Mouse (Mus musculus) G1E (cell line): ENCODE results near the gene Mab21l1.

Experiments
- CTCF ChIP-seq: IDR thresholded peaks from 2 replicates; pipeline ENCODE4 v1.5.1; 2012; ENCODE audit warnings: low read depth, low read length, inconsistent platforms, mixed read lengths
- GATA1 ChIP-seq: IDR thresholded peaks from 2 replicates; pipeline ENCODE4 v1.6.1; 2012; ENCODE audit warnings: borderline replicate concordance, low read length, inconsistent platforms, mixed read lengths
- GATA2 ChIP-seq: IDR thresholded peaks from 2 replicates; pipeline ENCODE4 v1.6.1; 2012; ENCODE audit warnings: low read depth, low read length, inconsistent platforms, borderline replicate concordance
- POLR2AphosphoS5 ChIP-seq: IDR thresholded peaks from 2 replicates; pipeline ENCODE4 v1.6.1; 2012; ENCODE audit warnings: low read depth, low read length, inconsistent platforms; ENCODE audit not compliant: insufficient replicate concordance
- TAL1 ChIP-seq: conservative IDR thresholded peaks from 2 replicates; pipeline ENCODE4 v1.6.1; 2012; ENCODE audit warnings: low read depth, low read length, inconsistent platforms, mixed read lengths

GRCm38 (mm10) chr3:55769308-55769707 lies 13.0 kb upstream of the Mab21l1 start:
- TF ChIP-seq CTCF = no peak
- TF ChIP-seq POLR2AphosphoS5 = no peak
- TF ChIP-seq TAL1 = no peak
- TF ChIP-seq GATA1 = no peak
- TF ChIP-seq GATA2 = no peak
